Comparison of ENCODE assay signal across 8 mouse cellular contexts in the genomic region with DNA sequence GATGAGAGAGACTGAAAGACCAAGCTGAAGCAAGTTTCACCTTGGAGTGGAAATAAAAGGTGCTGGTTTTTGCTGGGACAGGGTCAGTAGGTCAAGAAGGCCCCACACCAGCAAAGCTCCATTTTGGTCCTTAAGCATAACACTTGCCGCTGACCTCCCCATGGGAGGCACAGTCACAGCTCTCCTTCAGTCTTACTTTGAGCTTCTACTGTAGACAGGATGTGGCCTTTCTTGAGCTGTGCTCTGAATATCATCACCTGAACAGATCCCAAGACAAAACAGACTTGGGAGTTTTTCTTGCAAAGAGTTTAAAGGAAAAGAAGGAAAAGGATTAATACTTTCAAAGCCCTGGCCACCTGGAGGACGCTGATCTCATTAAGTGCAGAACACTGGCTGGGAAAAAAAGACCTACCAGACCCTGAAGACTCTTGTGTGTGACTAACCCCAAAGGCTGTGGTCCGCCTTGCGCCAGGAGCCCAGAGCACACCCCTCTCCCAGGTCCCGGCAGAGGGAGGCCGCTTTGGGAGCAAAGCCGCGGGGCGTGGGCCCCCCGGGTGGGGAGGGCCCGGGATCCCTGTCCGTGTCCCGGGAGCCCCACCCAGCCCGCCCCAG. TPM values are rescaled to one million over a fixed set of nuclear protein-coding genes. Genes with fewer than 3 reads are reported as not detected.
DNase-seq lines count a peak whose midpoint lies in the region; ATAC-seq and TF ChIP-seq lines count a peak whose summit lies in the region.

No protein-coding gene starts in this region.

- 8% methylated on average over 14 of the region's 14 CpGs for WGBS in lung, adult 2 months
- WGBS in hindbrain, embryonic 16.5 days, result 4% methylated on average over 12 of the region's 14 CpGs
- 12% methylated on average over 11 of the region's 14 CpGs for WGBS in neural tube, embryonic 12.5 days

- H3K9me3 ChIP-seq in hindbrain, embryonic 16.5 days (ENCODE audit: control insufficient read depth, low read length), result no peaks in the 10 kb centered on the region
- no peaks in the 10 kb centered on the region for H3K9me3 ChIP-seq in neural tube, embryonic 12.5 days

- TF ChIP-seq CTCF in lung, adult 2 months (IDR thresholded peaks at IDR 0.05; ENCODE audit: insufficient read depth, low read length), result no peak

- peak overlapping the region; percentile 80 for H3K9ac ChIP-seq in hindbrain, embryonic 16.5 days (ENCODE audit: low read depth, low read length)
- H3K9ac ChIP-seq in neural tube, embryonic 12.5 days, result peak overlapping the region; percentile 70

- no peaks in the 10 kb centered on the region for H3K4me1 ChIP-seq in lung, adult 2 months (ENCODE audit: control insufficient read depth, insufficient read depth, low read length)
- peaks cover 22% of the 10 kb centered on the region for H3K4me1 ChIP-seq in brown adipose tissue, adult 24 weeks (ENCODE audit: control insufficient read depth, insufficient read depth, insufficient read length, low read length)
- H3K4me1 ChIP-seq in hindbrain, embryonic 16.5 days (ENCODE audit: control insufficient read depth, insufficient read depth, low read depth, low read length), result peaks cover 13% of the 10 kb centered on the region
- H3K4me1 ChIP-seq in neural tube, embryonic 12.5 days, result peaks cover 20% of the 10 kb centered on the region

- H3K36me3 ChIP-seq in hindbrain, embryonic 16.5 days (ENCODE audit: control insufficient read depth, insufficient read depth, low read length), result no peaks in the 10 kb centered on the region
- no peaks in the 10 kb centered on the region for H3K36me3 ChIP-seq in neural tube, embryonic 12.5 days

- peak overlapping the region; percentile 94 for H3K4me2 ChIP-seq in hindbrain, embryonic 16.5 days (ENCODE audit: low read length)
- peak overlapping the region; percentile 96 for H3K4me2 ChIP-seq in neural tube, embryonic 12.5 days (replicated peaks)

- DNase-seq in lung, adult 2 months, result no peak
- DNase-seq in lung, postnatal 4 days, result no peak
- DNase-seq in cerebellum, postnatal 14 days, result no peak
- no peak for DNase-seq in left cerebral cortex, postnatal 4 days

- ATAC-seq in hindbrain, embryonic 16.5 days, result no peak
- peak; percentile 13; the same call in 1 of the 2 replicates for ATAC-seq in neural tube, embryonic 12.5 days (ENCODE audit: low FRiP score, low read depth)
- ATAC-seq in granulocyte monocyte progenitor cell, adult 5-6 weeks (replicated peaks; ENCODE audit: poor library complexity, severe bottlenecking), result no peak

- H3K4me3 ChIP-seq in lung, adult 2 months (replicated peaks; ENCODE audit: extremely low read depth, low read depth, low read length), result peak overlapping the region; percentile 74
- peak overlapping the region; percentile 96 for H3K4me3 ChIP-seq in brown adipose tissue, adult 24 weeks (ENCODE audit: insufficient read depth, low read depth, low read length)
- peak overlapping the region; percentile 76 for H3K4me3 ChIP-seq in hindbrain, embryonic 16.5 days (ENCODE audit: low read length)
- H3K4me3 ChIP-seq in neural tube, embryonic 12.5 days, result peak overlapping the region; percentile 60

- peak overlapping the region; percentile 85 for H3K27ac ChIP-seq in brown adipose tissue, adult 24 weeks (replicated peaks; ENCODE audit: low read depth, low read length)
- peak overlapping the region; percentile 44; the same call in 1 of the 2 replicates for H3K27ac ChIP-seq in hindbrain, embryonic 16.5 days (ENCODE audit: low read depth, low read length)
- no peak overlapping the region for H3K27ac ChIP-seq in neural tube, embryonic 12.5 days

- intact Hi-C loops in left cerebral cortex, postnatal 4 days (cut with DNase I), result no loop called here

- no peak for TF ChIP-seq POLR2A in lung, adult 2 months (IDR thresholded peaks at IDR 0.05; ENCODE audit: borderline replicate concordance, extremely low read depth, low read depth, low read length)

- no peaks in the 10 kb centered on the region for H3K27me3 ChIP-seq in hindbrain, embryonic 16.5 days (replicated peaks; ENCODE audit: control insufficient read depth, insufficient read depth, low read length)
- H3K27me3 ChIP-seq in neural tube, embryonic 12.5 days (replicated peaks), result 0 out of 2 replicates have a peak, but pooled peaks cover 16% of the 10 kb centered on the region

RNA-seq across cellular contexts. Expression of a gene that starts 0.9 kb away (rescaled TPM):
- 15.6 and 16.0 TPM in 2 replicates for polyA plus RNA-seq in lung, adult 2 months (2012; rRNA removed)
- 35.4 and 39.1 TPM in 2 replicates for polyA plus RNA-seq in brown adipose tissue, adult 24 weeks (2012; ENCODE audit: insufficient read depth, insufficient read length, missing spikeins)
- polyA plus RNA-seq in hindbrain, embryonic 16.5 days (2015; fragmentation: Nextera tagmentation; extraction: Ambion mirVana), result 12.8 and 13.7 TPM in 2 replicates
- 23.0 and 23.6 TPM in 2 replicates for polyA plus RNA-seq in neural tube, embryonic 12.5 days (2016; fragmentation: Nextera tagmentation; extraction: Ambion mirVana)
- total RNA-seq in granulocyte monocyte progenitor cell, adult 5-6 weeks (2014; fragmentation: Nextera tagmentation), result 8.1 and 14.5 TPM in 2 replicates
- total RNA-seq in granulocyte monocyte progenitor cell, adult 5-6 weeks (2017), result 13.1 and 21.6 TPM in 2 replicates
- total RNA-seq in left cerebral cortex, postnatal 4 days (2021), result 10 to 100 TPM; 28.7 to 28.9 TPM

RNA-seq across cellular contexts. Expression of a gene that starts 26.9 kb away (rescaled TPM):
- 13.6 and 14.8 TPM in 2 replicates for polyA plus RNA-seq in lung, adult 2 months (2012; rRNA removed)
- polyA plus RNA-seq in brown adipose tissue, adult 24 weeks (2012; ENCODE audit: insufficient read depth, insufficient read length, missing spikeins), result not detected in 2 replicates
- polyA plus RNA-seq in hindbrain, embryonic 16.5 days (2015; fragmentation: Nextera tagmentation; extraction: Ambion mirVana), result 5.0 and 5.2 TPM in 2 replicates
- 0.28 TPM in 1 of 2 replicates, not detected in the other for polyA plus RNA-seq in neural tube, embryonic 12.5 days (2016; fragmentation: Nextera tagmentation; extraction: Ambion mirVana)
- not detected in 2 replicates for total RNA-seq in granulocyte monocyte progenitor cell, adult 5-6 weeks (2014; fragmentation: Nextera tagmentation)
- total RNA-seq in granulocyte monocyte progenitor cell, adult 5-6 weeks (2017), result not detected in 2 replicates
- total RNA-seq in left cerebral cortex, postnatal 4 days (2021), result 1 to 10 TPM; 4.6 to 4.8 TPM
